Mouse (Mus musculus) Patski (cell line): ENCODE measurements around the gene Tsnax. TPM values are rescaled to one million over a fixed set of nuclear protein-coding genes. Genes with fewer than 3 reads are reported as not detected.

ENCODE experiments used
- ATAC-seq: fragments of 100-300 bp; one replicate; pipeline ENCODE4 v1.8.0; 2021
- CTCF ChIA-PET: fragments of 350-600 bp; sonication (Branson Sonifier 250); formaldehyde crosslinking; loops from one replicate; lab custom pipeline; 2022; ENCODE audit warnings: inconsistent platforms; lab: Charles Lee
- POLR2A ChIA-PET: fragments of 350-600 bp; sonication (Branson Sonifier 250); formaldehyde crosslinking; loops from one replicate; lab custom pipeline; 2022; ENCODE audit warnings: antibody characterized with exemption, inconsistent platforms; lab: Charles Lee
- DNase-seq: peaks from one replicate; pipeline ENCODE4 v3.0.0-alpha.2; 2011; ENCODE audit warnings: low read depth, low spot score
- H3K27me3 ChIP-seq: fragments of 371-371 bp; one replicate; pipeline ENCODE4 v1.5.1; 2021
- CTCF ChIP-seq: fragments of 100-300 bp; IDR thresholded peaks from one replicate; pipeline ENCODE4 v1.5.1; 2021
- in situ Hi-C: fragments of 300-500 bp; cut with MboI; formaldehyde crosslinking; loops from 3 replicates; pipeline ENCODE4 v1.11.1; 2018; ENCODE audit warnings: low pct_unique_long_range_greater_than_20kb, mixed read lengths
- polyA plus RNA-seq: library from polyadenylated mRNA; unstranded; gene quantifications from one replicate; pipeline ENCODE4 v1.2.3, GENCODE M21; 2021

Gene Tsnax
- polyA plus RNA-seq, 1 experiment from 2014 or later, result 87.7 TPM

GRCm38 (mm10) chr8:125054436-125054810 is 41.6 kb downstream of the Tsnax start:
- H3K27me3 ChIP-seq, result peaks cover 36% of the 10 kb centered on the region
- DNase-seq (no peak), ATAC-seq (peak; percentile 17)
- TF ChIP-seq CTCF, result no peak
- CTCF ChIA-PET, result interaction anchor here (0.8 kb wide), 1 partner anchor 10 kb away, joined by 3 read pairs; no protein-coding TSS in a partner anchor
- in situ Hi-C loops, result no loop called here
- POLR2A ChIA-PET, result interaction anchor here (0.5 kb wide), 1 partner anchor 586 kb away, joined by 4 read pairs; no protein-coding TSS in a partner anchor

GRCm38 (mm10) chr8:125060904-125061303 is 48.1 kb downstream of the Tsnax start:
- peaks cover 35% of the 10 kb centered on the region for H3K27me3 ChIP-seq
- no peak for TF ChIP-seq CTCF
- ChIA-PET CTCF (interaction anchor here (1.5 kb wide), 1 partner anchor 14 kb away, joined by 4 read pairs; no protein-coding TSS in a partner anchor), POLR2A (no interaction called here)
- in situ Hi-C loops, result no loop called here
- DNase-seq (no peak), ATAC-seq (no peak)

DNA sequence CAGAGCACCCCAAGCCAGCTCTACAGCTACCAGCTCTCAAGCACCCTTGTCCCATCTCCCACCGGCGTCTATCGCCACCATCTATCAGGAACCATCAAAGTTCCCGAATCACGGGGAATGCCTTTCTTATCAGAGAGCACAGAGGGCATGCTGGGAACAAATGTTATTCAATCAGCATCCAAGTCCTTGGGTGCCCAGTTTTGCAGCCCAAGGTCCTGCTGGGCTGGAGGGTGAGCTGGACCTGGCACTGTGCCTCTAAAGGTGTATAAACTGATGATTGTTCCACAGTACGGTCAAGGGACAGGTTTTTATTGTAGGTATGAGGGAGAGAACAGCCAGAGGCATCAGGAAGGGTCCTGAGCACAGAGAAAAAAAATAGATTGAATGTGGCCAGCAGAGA is 52.8 kb downstream of the Tsnax start:
- TF ChIP-seq CTCF, result no peak
- no peak for DNase-seq
- CTCF ChIA-PET, result no interaction called here
- POLR2A ChIA-PET, result interaction anchor here (0.6 kb wide), 1 partner anchor 121 kb away, joined by 3 read pairs; no protein-coding TSS in a partner anchor
- in situ Hi-C loops, result loop anchor here (5.0 kb wide), 1 partner anchor 807 kb away; no protein-coding TSS in a partner anchor
- peaks cover 21% of the 10 kb centered on the region for H3K27me3 ChIP-seq
- no peak for ATAC-seq

DNA sequence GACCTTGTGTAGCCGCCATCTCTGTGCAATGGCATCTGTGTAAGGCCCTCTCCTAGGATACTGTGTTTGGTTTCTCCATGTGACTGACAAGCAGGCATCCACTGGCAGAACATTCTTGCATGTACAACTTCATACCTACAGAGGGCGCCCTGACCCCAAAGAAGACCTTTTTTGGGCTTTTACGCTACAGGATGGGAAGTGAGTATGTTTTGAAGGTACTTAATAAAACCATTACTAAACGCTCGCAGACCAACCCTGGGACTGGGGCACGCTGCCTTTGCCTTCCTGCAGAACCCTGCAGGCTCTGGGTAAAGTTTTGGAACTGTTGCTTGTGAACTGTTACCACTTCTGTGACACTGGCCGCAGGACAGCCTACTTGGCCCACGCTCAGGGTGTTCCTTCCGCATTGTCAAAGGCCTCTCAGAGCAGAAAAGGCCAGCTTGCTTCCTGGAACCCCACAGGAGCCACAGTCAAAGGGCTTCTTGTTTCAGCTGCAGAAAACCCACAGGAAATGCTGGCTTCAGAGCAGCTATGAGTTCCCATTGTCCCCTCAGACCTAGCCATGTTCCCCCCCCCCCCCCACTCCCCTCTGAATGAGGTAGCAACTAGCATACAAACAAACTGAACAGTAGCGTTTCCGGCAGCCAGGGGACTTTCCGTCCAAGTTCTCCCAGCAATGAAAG is 54.3 kb downstream of the Tsnax start:
- peaks cover 13% of the 10 kb centered on the region for H3K27me3 ChIP-seq
- in situ Hi-C loops, result loop anchor here (5.0 kb wide), 1 partner anchor 805 kb away; no protein-coding TSS in a partner anchor
- ATAC-seq (no peak), DNase-seq (no peak)
- CTCF ChIA-PET, result interaction anchor here (0.7 to 1.5 kb wide), 5 partner anchors 9 to 780 kb away, joined by 3 read pairs; no protein-coding TSS in a partner anchor
- POLR2A ChIA-PET, result interaction anchor here (0.6 kb wide), 1 partner anchor 8 kb away, joined by 4 read pairs; no protein-coding TSS in a partner anchor
- TF ChIP-seq CTCF, result peak; percentile 83

DNA sequence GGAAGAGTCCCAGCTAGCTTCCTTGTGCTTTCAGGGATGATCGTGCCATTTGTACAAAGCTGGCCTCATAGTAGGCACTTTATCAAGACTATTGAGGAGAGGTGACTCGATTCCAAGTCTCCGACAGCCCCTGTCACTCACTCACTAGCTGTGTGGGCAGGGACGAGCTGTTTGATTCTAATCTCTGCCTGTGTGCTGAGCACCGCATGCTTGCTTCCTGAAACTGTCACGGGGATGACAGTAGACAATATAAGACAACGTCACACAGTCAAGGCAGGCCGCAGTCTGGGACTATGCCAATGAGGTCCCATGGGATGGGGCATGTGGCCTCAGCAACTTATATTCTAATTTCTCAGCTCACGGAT is 54.8 kb downstream of the Tsnax start:
- POLR2A ChIA-PET, result no interaction called here
- peaks cover 13% of the 10 kb centered on the region for H3K27me3 ChIP-seq
- TF ChIP-seq CTCF, result no peak
- DNase-seq (no peak), ATAC-seq (no peak)
- in situ Hi-C loops, result loop anchor here (5.0 kb wide), 1 partner anchor 805 kb away; no protein-coding TSS in a partner anchor
- CTCF ChIA-PET, result interaction anchor here (0.7 to 1.5 kb wide), 4 partner anchors 9 to 780 kb away, joined by 3 read pairs; no protein-coding TSS in a partner anchor

DNA sequence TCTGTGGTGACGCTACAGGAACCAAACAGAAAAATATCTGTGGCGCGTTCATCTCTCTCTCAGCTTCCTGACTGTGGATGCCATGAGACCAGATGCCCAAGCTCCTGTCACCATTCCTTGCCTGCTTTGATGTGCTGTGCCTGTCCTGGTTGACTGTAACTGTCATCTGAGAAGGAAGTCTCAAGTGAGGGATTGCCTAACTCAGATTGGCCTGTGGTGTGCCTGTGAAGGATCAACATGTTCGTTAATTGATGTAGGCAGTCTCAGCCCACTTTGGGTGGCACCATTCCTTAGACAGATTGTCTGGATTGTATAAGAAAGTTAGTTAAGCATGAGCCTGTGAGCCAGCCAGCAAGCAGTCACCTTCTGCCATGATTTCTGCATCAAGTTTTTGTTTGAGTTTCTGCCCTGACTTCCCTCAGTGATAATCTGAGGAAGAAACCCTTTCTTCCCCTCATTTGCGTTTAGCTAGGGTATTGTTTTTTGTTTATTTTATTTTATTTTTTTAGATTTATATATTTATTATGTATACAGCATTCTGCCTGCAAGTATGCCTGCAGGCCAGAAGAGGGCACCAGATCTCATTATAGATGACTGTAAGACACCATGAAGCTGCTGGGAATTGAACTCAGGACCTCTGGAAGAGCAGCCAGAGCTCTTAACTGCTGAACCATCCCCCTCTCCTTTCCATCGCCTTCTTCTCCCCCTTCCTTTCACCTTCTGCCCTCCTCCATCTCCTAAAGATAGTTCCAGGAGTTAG is 55.5 kb downstream of the Tsnax start:
- ChIA-PET CTCF (interaction anchor here (0.8 to 2.1 kb wide), 10 partner anchors 9 to 803 kb away, joined by 3 to 6 read pairs (median 4); no protein-coding TSS in a partner anchor), POLR2A (interaction anchor here (0.6 to 1.8 kb wide), 2 partner anchors 45 to 804 kb away, joined by 3 read pairs; no protein-coding TSS in a partner anchor)
- ATAC-seq, result no peak
- TF ChIP-seq CTCF, result peak; percentile 65
- in situ Hi-C loops, result loop anchor here (5.0 kb wide), 1 partner anchor 804 kb away; no protein-coding TSS in a partner anchor
- DNase-seq, result no peak
- H3K27me3 ChIP-seq, result peaks cover 13% of the 10 kb centered on the region

DNA sequence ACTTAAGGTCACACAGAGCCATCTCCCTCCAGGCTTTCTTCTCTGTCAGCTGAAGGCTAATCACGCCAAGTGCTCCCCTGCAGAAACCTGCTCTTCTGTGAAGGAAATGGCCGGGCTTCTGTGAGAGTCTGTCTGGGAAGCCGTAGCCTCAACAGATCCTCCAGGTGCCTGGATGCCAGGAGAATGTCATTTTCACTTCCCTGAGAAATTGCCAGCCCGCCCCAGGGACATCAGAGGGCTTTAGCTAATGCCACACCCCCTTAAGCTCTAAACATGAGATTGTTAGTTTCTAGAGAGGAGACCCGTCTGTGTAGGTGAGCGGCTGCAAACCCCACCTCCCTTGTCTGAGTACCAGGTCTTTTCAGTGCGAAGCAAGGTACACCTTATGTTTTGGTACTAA is 56.5 kb downstream of the Tsnax start:
- no peak for TF ChIP-seq CTCF
- in situ Hi-C loops, result loop anchor here (5.0 kb wide), 1 partner anchor 803 kb away; no protein-coding TSS in a partner anchor
- ATAC-seq, result no peak
- CTCF ChIA-PET, result interaction anchor here (0.8 to 2.1 kb wide), 9 partner anchors 8 to 802 kb away, joined by 3 to 6 read pairs (median 4); no protein-coding TSS in a partner anchor
- DNase-seq, result no peak
- POLR2A ChIA-PET, result interaction anchor here (0.6 to 1.8 kb wide), 3 partner anchors 43 to 803 kb away, joined by 3 to 8 read pairs (median 3); no protein-coding TSS in a partner anchor
- peaks cover 9% of the 10 kb centered on the region for H3K27me3 ChIP-seq

DNA sequence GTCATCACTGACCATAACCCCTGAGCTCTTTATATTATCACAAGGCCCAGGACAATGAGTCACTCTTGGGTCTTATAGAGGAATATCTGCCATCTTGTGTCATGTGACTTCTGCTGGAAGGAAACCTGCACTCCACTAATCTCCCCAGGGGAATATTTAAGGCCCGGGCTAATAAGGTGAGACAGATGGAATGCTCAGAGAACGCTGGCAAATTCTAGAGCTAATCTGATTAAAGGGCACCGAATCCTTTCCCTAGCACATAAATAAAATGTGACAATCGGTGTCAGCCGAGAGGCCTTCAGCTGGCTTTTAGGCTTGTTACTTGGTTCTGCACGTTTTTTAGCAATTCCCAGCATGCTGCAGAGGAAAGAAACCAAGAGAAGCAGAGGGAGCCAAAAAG is 56.9 kb downstream of the Tsnax start:
- CTCF ChIA-PET, result interaction anchor here (1.3 to 2.1 kb wide), 4 partner anchors 10 to 801 kb away, joined by 3 to 6 read pairs (median 5); no protein-coding TSS in a partner anchor
- in situ Hi-C loops, result loop anchor here (5.0 kb wide), 1 partner anchor 803 kb away; no protein-coding TSS in a partner anchor
- POLR2A ChIA-PET, result interaction anchor here (1.8 kb wide), 1 partner anchor 802 kb away, joined by 3 read pairs; no protein-coding TSS in a partner anchor

DNA sequence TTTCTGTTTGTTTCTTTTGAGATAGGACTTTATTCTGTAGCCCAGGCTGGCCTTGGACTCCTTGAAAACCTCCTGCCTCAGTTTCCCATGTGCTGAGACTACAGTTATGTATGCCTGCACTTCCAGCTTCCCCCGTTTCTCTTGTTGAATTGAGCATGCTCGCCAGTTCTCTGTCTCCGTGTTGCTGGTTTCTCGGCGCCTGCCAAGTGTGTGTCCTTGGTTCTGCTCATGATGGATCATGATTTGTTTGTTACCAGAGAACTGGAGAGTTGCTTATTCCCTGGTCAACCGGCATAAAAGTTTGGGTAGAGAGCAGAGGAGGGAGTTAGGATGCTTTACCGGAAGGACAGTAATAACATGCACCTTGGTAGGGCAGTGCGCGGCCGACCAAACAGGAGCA is 61.3 kb downstream of the Tsnax start:
- no peak for DNase-seq
- POLR2A ChIA-PET, result interaction anchor here (0.6 kb wide), 1 partner anchor 8 kb away, joined by 4 read pairs; no protein-coding TSS in a partner anchor
- peaks cover 15% of the 10 kb centered on the region for H3K27me3 ChIP-seq
- ATAC-seq, result no peak
- TF ChIP-seq CTCF, result no peak
- in situ Hi-C loops, result no loop called here
- CTCF ChIA-PET, result no interaction called here

More for the DNA sequence above, 56.9 kb downstream of the Tsnax start:
- no peak for TF ChIP-seq CTCF
- ATAC-seq (no peak), DNase-seq (no peak)
- H3K27me3 ChIP-seq, result peaks cover 12% of the 10 kb centered on the region
